ENCODE assay signal across 8 mouse cellular contexts in genomic region chr2:33966984-33967421, GRCm38 (mm10).
DNase-seq lines count a peak whose midpoint lies in the region; ATAC-seq lines count a peak whose summit lies in the region.

No protein-coding gene starts in this region.

- H3K27me3 ChIP-seq in forebrain, embryonic 16.5 days (replicated peaks; ENCODE audit: control insufficient read depth, insufficient read depth, low read length), result no peaks in the 10 kb centered on the region
- no peaks in the 10 kb centered on the region for H3K27me3 ChIP-seq in midbrain, embryonic 16.5 days (ENCODE audit: control insufficient read depth, insufficient read depth, low read depth, low read length)

- WGBS in forebrain, embryonic 16.5 days, result 23% methylated on average over 7 of the region's 7 CpGs
- 30% methylated on average over 7 of the region's 7 CpGs for WGBS in midbrain, embryonic 16.5 days

- no peaks in the 10 kb centered on the region for H3K36me3 ChIP-seq in forebrain, embryonic 16.5 days (ENCODE audit: control insufficient read depth, insufficient read depth)
- H3K36me3 ChIP-seq in midbrain, embryonic 16.5 days (ENCODE audit: control insufficient read depth, insufficient read depth, low read length), result no peaks in the 10 kb centered on the region

- 0 out of 2 replicates have a peak, but pooled peaks cover 4% of the 10 kb centered on the region for H3K9me3 ChIP-seq in forebrain, embryonic 16.5 days (ENCODE audit: control insufficient read depth, low read length)
- peaks cover 3% of the 10 kb centered on the region; the same call in 1 of the 2 replicates for H3K9me3 ChIP-seq in midbrain, embryonic 16.5 days (replicated peaks; ENCODE audit: control insufficient read depth, low read length, poor library complexity, severe bottlenecking)

- DNase-seq in kidney, postnatal 14 days, result peak; percentile 58
- DNase-seq in kidney, adult 8-10 months, result no peak
- DNase-seq in cerebellum, adult 11-12 months, result peak; percentile 60
- peak; percentile 76 to 84 for DNase-seq in kidney, postnatal 4 days
- DNase-seq in natural killer cell, adult 2 months (ENCODE audit: low spot score in 2 of 2), result no peak
- DNase-seq in urinary bladder, adult 2 months (ENCODE audit: low spot score), result no peak

- peak overlapping the region; percentile 45 for H3K4me2 ChIP-seq in forebrain, embryonic 16.5 days (ENCODE audit: low read length)
- H3K4me2 ChIP-seq in midbrain, embryonic 16.5 days (ENCODE audit: low read length), result peak overlapping the region; percentile 32

- no peak overlapping the region for H3K4me3 ChIP-seq in forebrain, embryonic 16.5 days (replicated peaks; ENCODE audit: low read length)
- H3K4me3 ChIP-seq in midbrain, embryonic 16.5 days (ENCODE audit: low read depth, low read length), result no peak overlapping the region

- 0 out of 2 replicates have a peak overlapping the region, but pooled peaks have one; percentile 26 for H3K9ac ChIP-seq in forebrain, embryonic 16.5 days (replicated peaks; ENCODE audit: low read depth, low read length)
- H3K9ac ChIP-seq in midbrain, embryonic 16.5 days (ENCODE audit: low read depth, low read length), result no peak overlapping the region

- H3K4me1 ChIP-seq in forebrain, embryonic 16.5 days (replicated peaks; ENCODE audit: control insufficient read depth, insufficient read depth, low read length), result peaks cover 39% of the 10 kb centered on the region
- H3K4me1 ChIP-seq in midbrain, embryonic 16.5 days (ENCODE audit: control insufficient read depth, insufficient read depth, low read length), result peaks cover 17% of the 10 kb centered on the region

- ATAC-seq in forebrain, embryonic 16.5 days, result peak; percentile 85
- ATAC-seq in midbrain, embryonic 16.5 days, result peak; percentile 77

- peak overlapping the region; percentile 88 for H3K27ac ChIP-seq in forebrain, embryonic 16.5 days (ENCODE audit: low read length)
- peak overlapping the region; percentile 47 for H3K27ac ChIP-seq in midbrain, embryonic 16.5 days (ENCODE audit: low read length)

Comparison
In these comparisons a context has a peak if more than half of its experiments do, and no peak if none do; other contexts are left out.
1. DNase-seq: peak in kidney, postnatal 14 days (single experiment), cerebellum, adult 11-12 months (single experiment) and kidney, postnatal 4 days (2 of 2); none in kidney, adult 8-10 months (0 of 2), natural killer cell, adult 2 months (0 of 2) and urinary bladder, adult 2 months (single experiment).